Mouse (Mus musculus): ENCODE data around the gene Med28. TPM values are rescaled to one million over a fixed set of nuclear protein-coding genes. Genes with fewer than 3 reads are reported as not detected.

The Med28 gene
- total and polyA plus RNA-seq, 3 experiments, result 83.7 to 107 (median 103) TPM

- Histone ChIP-seq H3K9ac (ENCODE audit: insufficient read depth, low read depth) (peak overlapping the region; percentile 26; the same call in 1 of the 2 replicates), H3K36me3 (replicated peaks in 1 of 2; ENCODE audit: control insufficient read depth in 1 of 2, insufficient read depth in 1 of 2, low read length in 1 of 2) (peaks cover 27 to 59% of the 10 kb centered on the region in 2 experiments), H3K9me3 (replicated peaks; ENCODE audit: low read length) (no peaks in the 10 kb centered on the region), H3K79me2 (replicated peaks; ENCODE audit: control insufficient read depth, extremely low read depth, insufficient read depth, poor library complexity, severe bottlenecking) (peaks cover 23% of the 10 kb centered on the region), H3K4me1 (ENCODE audit: control insufficient read depth in 1 of 2, insufficient read depth in 2 of 2) (peaks cover 8 to 22% of the 10 kb centered on the region in 2 experiments), H3K27me3 (replicated peaks) (no peaks in the 10 kb centered on the region), H3K4me3 (replicated peaks in 1 of 3; ENCODE audit: low read depth in 2 of 3, low read length in 2 of 3, poor library complexity in 1 of 3) (peak overlapping the region in 2 of 3 experiments; percentile 13 to 31), H3K27ac (ENCODE audit: insufficient read depth, low read depth) (no peak overlapping the region), H3K4me2 (ENCODE audit: insufficient read depth, low read depth, poor library complexity, severe bottlenecking) (peak overlapping the region; percentile 83)
- TF ChIP-seq POLR2A (IDR thresholded peaks at IDR 0.05; ENCODE audit: low read depth, low read length) (no peak), UBTF (IDR thresholded peaks at IDR 0.05; ENCODE audit: low read depth, low read length) (no peak), SMC3 (IDR thresholded peaks at IDR 0.05; ENCODE audit: low read depth, low read length) (no peak), IRF4 (IDR thresholded peaks at IDR 0.05; ENCODE audit: low read depth, low read length) (no peak), MEF2A (IDR thresholded peaks at IDR 0.05; ENCODE audit: borderline replicate concordance, low read depth, low read length) (no peak), MXI1 (IDR thresholded peaks at IDR 0.05; ENCODE audit: low read depth, low read length) (no peak), MYC (IDR thresholded peaks at IDR 0.05; ENCODE audit: low read depth, low read length) (no peak), GABPA (IDR thresholded peaks at IDR 0.05; ENCODE audit: insufficient replicate concordance, low read depth, low read length) (no peak), ZKSCAN1 (IDR thresholded peaks at IDR 0.05; ENCODE audit: borderline replicate concordance, low read depth, low read length) (no peak), MAFK (IDR thresholded peaks at IDR 0.05; ENCODE audit: insufficient replicate concordance, low read length) (no peak), RAD21 (IDR thresholded peaks at IDR 0.05; ENCODE audit: low read depth, low read length) (no peak), RCOR1 (conservative IDR thresholded peaks at IDR 0.05; ENCODE audit: low read depth, low read length) (no peak), PAX5 (IDR thresholded peaks at IDR 0.05; ENCODE audit: low read length) (no peak), ETS1 (conservative IDR thresholded peaks at IDR 0.05; ENCODE audit: low read depth, low read length) (no peak), ZMIZ1 (IDR thresholded peaks at IDR 0.05; ENCODE audit: low read depth, low read length) (no peak), ZC3H11A (IDR thresholded peaks at IDR 0.05; ENCODE audit: low read depth, low read length) (no peak), CTCF (conservative IDR thresholded peaks at IDR 0.05 in 1 of 2, IDR thresholded peaks at IDR 0.05 in 1 of 2; ENCODE audit: low read depth in 2 of 2, low read length in 2 of 2) (no peak), JUND (conservative IDR thresholded peaks at IDR 0.05; ENCODE audit: low read depth, low read length) (no peak)
- in situ Hi-C loops (cut with MboI; ENCODE audit: low pct_ligation_motif_present, low pct_unique_long_range_greater_than_20kb, low sequenced_read_pairs), result no loop called here
- no peak for DNase-seq (ENCODE audit: extremely low read depth)
- dilution Hi-C loops (cut with MboI; ENCODE audit: extremely low pct_ligation_motif_present, extremely low pct_unique_long_range_greater_than_20kb, low sequenced_read_pairs), result no loop called here
Observed at GRCm38 (mm10) chr5:45521601-45522000, 1.6 kb downstream of the Med28 start.

DNA sequence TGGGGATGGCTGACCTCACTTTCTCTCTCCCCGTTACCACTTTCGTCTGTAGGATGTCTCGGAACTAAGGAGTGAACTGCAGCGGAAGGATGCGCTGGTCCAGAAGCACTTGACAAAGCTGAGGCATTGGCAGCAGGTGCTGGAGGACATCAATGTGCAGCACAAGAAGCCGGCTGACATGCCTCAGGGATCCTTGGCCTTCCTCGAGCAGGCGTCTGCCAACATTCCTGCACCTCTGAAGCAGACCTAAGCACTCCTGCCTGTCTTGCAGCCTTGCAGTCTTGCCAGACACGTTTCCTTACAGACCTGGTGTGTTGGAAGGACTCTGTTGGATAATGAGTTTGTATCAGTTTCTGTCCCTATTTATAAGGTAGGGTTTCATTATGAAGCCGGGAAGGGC lies 5.1 kb downstream of the Med28 start:
- Histone ChIP-seq H3K4me1 (ENCODE audit: control insufficient read depth in 1 of 2, insufficient read depth in 2 of 2) (peaks cover 6 to 11% of the 10 kb centered on the region in 2 experiments; a peak in 3 of 4 replicates), H3K9me3 (replicated peaks; ENCODE audit: low read length) (no peaks in the 10 kb centered on the region), H3K36me3 (replicated peaks in 1 of 2; ENCODE audit: control insufficient read depth in 1 of 2, insufficient read depth in 1 of 2, low read length in 1 of 2) (peaks cover 46 to 79% of the 10 kb centered on the region in 2 experiments), H3K4me3 (replicated peaks in 1 of 3; ENCODE audit: low read depth in 2 of 3, low read length in 2 of 3, poor library complexity in 1 of 3) (no peak overlapping the region), H3K27me3 (replicated peaks) (no peaks in the 10 kb centered on the region), H3K9ac (ENCODE audit: insufficient read depth, low read depth) (no peak overlapping the region), H3K4me2 (ENCODE audit: insufficient read depth, low read depth, poor library complexity, severe bottlenecking) (no peak overlapping the region), H3K79me2 (replicated peaks; ENCODE audit: control insufficient read depth, extremely low read depth, insufficient read depth, poor library complexity, severe bottlenecking) (peaks cover 23% of the 10 kb centered on the region), H3K27ac (ENCODE audit: insufficient read depth, low read depth) (no peak overlapping the region)
- dilution Hi-C loops (cut with MboI; ENCODE audit: extremely low pct_ligation_motif_present, extremely low pct_unique_long_range_greater_than_20kb, low sequenced_read_pairs), result no loop called here
- DNase-seq (ENCODE audit: extremely low read depth), result no peak
- in situ Hi-C loops (cut with MboI; ENCODE audit: low pct_ligation_motif_present, low pct_unique_long_range_greater_than_20kb, low sequenced_read_pairs), result loop anchor here (25.0 kb wide), 1 partner anchor 812 kb away; no protein-coding TSS in a partner anchor
- TF ChIP-seq CHD2 (IDR thresholded peaks at IDR 0.05; ENCODE audit: low read length), result no peak
- no peak for TF ChIP-seq UBTF (IDR thresholded peaks at IDR 0.05; ENCODE audit: low read depth, low read length)
- TF ChIP-seq TCF12 (IDR thresholded peaks at IDR 0.05; ENCODE audit: low read depth, low read length), result no peak
- no peak for TF ChIP-seq SMC3 (IDR thresholded peaks at IDR 0.05; ENCODE audit: low read depth, low read length)
- no peak for TF ChIP-seq IRF4 (IDR thresholded peaks at IDR 0.05; ENCODE audit: low read depth, low read length)
- TF ChIP-seq ZC3H11A (IDR thresholded peaks at IDR 0.05; ENCODE audit: low read depth, low read length), result no peak
- TF ChIP-seq E2F4 (IDR thresholded peaks at IDR 0.05; ENCODE audit: insufficient replicate concordance, low read depth, low read length), result no peak
